Mouse (Mus musculus): ENCODE data around the gene Nyap2. TPM values are rescaled to one million over a fixed set of nuclear protein-coding genes. Genes with fewer than 3 reads are reported as not detected.

Nyap2 gene
- not detected for total RNA-seq (2023)

DNA sequence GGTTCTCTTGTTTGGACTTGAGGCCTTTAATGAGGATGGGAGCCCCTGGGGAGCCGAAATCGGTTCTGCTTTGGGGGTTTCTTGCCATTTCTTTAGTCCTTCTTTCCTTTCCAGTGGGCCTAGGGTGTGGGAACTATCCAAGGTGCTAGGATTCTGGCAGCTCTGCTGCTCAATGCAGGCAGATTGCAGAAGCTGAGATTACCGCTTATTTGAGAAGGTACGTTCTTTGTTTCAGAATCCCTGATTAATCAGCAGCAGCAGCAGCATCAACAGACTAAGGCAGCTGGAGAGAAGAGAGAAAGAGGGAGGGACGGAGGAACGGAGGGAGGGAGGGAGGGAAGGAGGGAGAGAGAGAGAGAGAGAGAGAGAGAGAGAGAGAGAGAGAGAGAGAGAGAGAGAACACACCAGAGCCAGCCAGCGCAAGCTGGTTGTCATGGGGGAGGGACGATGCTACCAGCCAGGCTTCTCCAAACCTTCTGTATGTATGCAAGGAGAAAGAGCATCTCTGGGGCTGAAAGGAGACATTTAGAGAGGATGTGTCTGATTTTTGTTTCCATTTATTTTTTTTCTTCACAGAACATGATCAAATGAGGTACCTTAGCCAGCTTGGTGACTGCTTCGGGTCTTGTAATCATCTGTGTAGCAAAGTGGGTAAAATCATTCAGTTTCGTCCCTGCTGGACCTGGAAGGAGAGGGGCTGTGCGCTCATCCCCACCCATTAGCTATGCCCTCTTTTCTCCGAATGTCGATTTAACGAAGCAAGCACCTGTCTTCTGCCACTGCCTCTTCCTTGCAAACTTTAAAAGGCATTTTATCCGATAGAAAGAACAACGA lies at the start of gene Nyap2:
Gene Nyap2 (plus strand): TSS at position 120 of the 834 bp plus-strand sequence.

